Mouse (Mus musculus) kidney, postnatal 4 days (tissue): ENCODE measurements around the gene Manf.

Experiments
- DNase-seq, 2 experiments: peaks; one replicate each; pipeline ENCODE4 v3.0.0; 2021; ENCODE audit warnings: mixed read lengths in 2 of 2

Gene Manf

DNA sequence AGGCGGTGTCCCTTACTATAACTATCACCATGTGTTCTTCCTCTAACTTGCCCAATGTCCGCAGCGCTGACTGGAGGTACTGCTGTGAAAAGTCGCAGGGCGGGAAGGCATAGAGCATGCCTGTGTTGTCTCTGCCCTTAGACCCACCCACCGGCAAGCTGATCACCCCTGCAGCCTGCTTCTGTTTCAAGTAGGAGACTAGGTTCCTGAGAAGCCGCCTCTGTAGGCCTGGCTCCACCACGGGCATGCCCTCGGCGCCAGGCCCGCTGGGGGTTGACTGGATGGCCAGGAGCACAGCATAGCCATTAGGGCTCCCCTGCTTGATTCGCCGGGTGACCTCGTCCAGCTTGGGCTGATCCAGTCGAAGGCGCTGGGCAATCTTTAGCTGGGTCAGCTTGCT is 7.5 kb downstream of the Manf start:
- DNase-seq: peak; percentile 17 to 40

DNA sequence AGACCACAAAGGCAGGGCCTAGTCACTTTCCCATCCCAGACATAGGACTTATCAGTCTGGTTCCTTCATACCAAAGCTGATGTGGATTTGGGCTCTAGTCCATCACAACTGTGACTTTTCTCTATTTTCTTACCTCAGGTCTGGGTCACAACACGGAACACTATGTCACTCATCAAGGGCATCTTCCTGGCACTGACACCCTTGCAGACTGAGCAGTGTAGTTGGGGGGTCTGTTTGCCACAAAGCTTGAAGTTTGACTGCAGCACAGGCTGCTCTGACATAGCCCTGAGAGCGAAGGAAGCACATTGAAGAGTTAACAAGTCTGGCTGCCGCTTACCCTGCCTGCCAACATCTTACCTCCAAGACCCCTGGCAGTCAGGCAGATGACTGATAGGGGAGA is 8.7 kb downstream of the Manf start:
- DNase-seq: no peak

DNA sequence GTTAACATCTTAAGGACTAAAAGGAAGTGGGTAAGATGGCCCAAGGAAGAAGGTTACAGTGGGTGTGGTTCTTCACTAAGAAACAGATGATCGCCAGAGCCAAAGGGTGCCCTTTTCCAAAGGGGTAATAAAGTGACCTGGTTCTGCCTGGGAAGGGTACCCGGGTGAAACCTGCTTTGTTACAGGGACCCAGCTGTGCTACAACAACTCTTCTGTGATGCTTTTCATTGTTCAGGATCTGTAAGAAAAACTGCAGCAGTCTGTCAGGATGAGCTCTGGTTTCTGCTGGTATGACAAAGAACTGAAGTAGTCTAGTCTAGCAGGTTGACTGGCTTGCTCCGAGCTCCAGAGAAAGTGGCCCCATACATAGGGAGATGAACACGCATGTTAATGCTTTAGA is 9.6 kb downstream of the Manf start:
- no peak for DNase-seq

DNA sequence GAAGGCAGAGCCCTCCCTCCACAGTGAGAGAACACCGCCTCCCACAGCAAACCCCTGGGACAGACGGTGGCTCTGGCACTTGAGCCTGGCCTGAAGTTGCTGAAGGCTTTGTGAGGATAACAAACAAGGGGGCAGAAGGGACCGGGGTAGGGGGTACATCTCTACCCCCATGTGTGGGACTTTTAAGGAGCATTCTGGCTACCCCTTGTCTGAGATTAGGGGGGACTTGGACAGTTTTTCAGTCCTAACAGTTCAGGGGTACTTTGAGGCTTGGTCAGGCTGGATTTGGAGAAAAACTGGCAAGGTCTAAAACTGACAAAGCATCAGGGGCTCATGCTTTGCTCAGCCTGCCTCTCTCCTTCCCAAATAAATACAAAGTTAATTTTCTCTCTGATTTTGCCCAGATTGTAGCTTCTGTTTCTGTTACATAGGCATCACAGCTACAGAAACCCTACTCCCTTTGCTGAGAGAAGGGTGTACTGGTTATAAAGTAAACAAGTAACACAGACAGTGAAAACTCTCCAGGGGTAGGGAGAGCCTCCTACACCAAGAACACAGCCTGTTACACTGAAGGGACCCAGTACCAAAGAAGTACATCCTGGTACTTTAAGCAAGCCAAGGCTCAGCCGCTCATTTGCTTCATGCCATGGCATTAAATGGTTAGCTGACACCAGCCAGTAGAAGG is 10.6 kb downstream of the Manf start:
- no peak for DNase-seq

DNA sequence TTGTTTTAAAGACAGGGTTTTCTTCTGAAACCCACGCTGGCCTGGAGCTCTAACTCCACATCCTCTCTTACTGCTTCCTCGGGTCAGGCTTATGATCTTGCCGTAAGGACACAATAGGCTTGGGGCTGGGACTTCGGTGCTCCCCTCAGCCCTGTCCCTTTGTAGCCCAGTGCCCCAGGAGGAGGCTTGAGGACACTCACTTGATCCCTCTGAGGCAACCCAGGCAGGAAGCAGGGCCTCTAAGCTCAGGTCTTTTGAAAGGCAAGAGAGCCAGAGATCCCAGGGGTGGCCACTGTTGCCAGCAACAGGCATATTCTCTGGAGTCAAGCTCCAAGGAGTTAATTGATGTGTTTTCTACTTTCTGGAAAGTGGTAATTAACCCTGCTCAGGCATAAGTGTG is 12.3 kb downstream of the Manf start:
- DNase-seq: no peak

DNA sequence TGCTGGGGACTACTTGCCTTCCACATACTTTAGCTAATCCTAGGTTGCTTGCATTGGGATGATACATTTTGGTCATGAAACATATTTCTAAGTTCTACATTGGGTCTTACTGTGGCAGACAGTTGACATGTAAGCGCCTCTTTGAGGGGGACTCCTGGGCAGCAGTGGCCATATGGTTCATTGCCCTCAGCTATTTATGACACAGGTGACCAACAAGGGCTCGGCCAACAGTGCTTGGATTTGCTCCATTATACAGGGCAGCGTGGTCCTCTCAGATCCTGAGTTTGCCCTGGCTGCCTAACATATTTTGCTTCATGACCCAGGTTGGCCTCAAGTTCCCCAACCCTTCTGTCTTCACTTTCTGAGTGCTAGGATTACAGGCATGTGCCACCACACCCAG is 15.1 kb downstream of the Manf start:
- no peak for DNase-seq

DNA sequence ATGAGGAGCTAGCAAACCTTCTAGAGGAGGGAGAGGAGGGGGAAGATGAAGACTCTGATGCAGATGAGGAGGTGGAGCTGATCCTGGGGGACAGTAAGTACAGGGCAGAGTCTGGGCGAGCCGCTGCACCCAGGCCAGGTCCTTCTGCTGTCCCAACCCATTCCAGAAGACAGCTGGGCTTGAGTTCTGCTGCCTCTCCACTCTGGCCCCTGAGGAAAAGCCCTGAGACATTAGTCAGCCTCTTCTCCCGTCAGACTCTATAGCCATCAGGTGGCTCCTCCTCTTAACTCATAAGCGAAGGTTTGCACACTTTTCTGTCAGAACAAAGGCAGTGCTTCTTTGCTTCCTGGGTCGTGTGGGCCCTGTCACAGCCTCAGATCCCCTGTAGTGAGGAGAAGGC is 17.6 kb downstream of the Manf start:
- DNase-seq: no peak

DNA sequence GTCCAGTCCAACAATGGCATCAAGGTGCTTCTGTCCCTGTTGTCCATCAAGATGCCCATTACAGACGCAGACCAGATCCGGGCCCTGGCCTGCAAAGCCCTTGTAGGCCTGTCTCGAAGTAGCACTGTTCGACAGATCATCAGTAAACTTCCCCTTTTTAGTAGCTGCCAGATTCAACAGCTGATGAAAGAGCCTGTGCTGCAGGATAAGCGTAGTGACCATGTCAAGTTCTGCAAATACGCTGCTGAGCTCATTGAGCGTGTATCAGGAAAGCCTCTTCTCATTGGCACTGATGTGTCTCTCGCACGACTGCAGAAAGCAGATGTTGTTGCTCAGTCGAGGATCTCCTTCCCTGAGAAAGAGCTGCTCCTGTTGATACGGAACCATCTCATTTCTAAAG is 33.7 kb downstream of the Manf start:
- DNase-seq: no peak

DNA sequence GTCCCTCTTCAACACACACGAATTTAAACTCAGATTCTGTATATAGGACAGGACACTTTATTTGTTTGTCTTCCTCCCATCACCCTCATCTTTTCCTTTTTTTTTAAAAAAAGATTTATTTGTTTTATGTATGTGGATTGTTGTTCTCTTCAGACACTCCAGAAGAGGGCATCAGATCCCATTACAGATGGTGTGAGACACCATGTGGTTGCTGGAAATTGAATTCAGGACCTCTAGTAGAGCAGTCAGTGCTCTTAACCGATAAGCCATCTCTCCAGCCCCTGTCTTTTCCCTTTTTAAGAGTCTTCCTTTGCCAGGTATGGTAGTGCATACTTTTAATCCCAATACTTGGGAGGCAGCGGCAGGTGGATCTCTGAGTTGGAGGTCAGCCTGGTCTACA is 35.1 kb downstream of the Manf start:
- no peak for DNase-seq

DNA sequence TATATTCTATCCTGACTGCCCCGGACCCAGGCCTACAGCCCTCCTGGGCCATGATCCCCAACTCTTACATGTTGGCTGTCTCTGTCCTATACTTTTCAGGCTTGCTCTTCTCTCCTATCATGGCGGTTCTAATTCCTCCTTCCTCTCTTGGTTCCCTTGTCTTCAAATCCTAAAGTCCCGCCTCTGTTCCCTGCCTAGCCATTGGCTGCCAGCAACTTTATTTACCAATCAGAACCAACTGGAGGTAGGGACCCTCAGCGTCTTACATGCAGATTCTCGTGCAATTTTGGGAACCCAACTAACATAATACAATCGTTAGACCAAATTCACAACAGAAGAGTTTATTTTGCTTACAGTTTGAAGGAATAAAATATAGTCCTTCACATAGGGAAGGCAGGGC is 49.0 kb downstream of the Manf start:
- no peak for DNase-seq

DNA sequence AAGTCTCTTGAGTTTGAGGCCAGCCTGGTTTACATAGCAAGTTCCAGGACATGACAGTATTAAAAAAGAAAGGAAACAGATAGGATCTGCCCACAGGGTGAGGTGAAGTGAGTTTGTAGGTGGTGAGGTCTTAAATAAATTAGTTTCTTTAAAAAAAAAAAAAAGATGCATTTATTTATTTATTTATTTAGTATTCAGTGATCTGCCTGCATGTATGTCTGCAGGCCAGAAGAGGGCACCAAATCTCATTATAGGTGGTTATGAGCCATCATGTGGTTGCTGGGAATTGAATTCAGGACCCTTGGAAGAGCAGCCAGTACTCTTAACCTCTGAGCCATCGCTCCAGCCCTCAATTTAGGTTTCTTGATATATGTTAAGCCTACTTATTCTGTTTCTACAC is 51.2 kb downstream of the Manf start:
- DNase-seq: no peak

DNA sequence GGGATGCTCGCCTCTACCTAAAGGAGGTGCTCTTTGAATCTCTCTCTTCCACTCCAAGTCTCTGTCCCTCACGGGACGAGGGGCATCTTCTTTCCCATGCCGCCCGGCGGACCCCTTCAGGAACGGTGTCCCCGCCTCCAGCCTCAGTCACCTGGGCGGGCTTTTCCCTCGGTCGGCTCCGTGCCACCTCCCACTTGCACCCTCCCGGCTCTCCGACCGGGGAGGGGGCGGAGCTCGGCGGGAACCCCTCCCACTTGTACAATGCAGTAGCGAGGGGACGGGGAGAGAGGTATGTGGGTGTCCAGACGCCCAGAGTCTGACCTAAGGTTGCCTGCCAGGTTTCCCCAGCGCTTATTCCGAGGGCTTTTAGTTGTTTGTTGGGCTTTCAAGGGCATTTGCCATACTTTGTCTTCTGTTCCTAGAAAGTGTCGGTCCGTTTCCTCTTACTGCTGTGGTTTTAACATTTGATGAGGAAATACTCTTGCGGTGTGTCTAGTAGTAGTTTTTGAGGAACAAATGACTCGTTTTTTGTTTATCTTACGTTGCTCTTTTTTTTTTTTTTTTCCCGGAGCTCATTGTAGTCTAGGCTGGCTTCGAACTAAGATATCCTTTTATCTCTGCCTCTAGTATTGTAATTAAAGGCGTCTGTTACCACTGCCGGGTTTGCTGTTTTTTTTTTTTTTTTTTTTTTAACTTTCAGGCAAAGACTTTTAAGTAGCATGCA is 69.2 kb downstream of the Manf start:
- peak; percentile 92 to 95 for DNase-seq

DNA sequence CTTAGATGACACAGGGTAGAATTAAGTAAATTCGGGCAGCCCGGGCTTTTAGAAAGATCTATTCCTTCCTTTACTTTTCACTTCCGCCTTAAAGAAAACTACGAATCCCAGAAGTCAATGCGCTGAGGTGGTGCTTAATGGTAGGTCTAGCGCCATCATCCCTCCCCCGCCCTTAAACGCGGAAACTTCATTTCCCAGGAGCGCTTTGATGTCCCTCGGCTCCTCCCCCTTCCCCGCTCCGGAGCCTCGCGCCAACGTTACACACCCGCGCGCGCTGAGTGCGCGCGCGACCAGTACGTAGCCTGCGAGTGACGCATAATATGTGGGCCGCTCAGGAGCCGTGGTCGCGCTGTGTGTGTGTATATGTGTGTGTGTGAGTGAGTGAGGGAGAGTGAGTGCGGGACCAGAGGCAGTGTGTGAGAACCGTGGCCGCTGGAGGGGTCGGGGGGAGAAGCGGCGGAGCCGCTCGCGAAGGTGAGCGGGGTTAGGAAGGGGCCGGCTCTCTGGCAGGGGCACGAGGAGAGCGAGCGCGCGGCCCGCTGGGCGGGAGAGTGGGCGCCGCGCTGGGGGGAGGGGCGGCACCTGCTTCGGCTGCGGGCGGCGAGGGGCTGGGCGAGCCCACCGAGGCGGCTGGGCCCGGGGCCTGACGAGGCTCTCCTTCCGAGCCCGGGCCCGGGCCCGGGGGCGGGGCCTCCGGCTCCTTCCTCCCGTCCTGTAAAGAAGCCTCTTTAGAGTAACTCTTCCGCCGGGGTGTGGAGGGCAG is 70.0 kb downstream of the Manf start, which contains the start of gene Dcaf1:
Gene Dcaf1 (plus strand): TSS at position 257 of the 763 bp plus-strand sequence.
- DNase-seq: peak; percentile 93 to 97

DNA sequence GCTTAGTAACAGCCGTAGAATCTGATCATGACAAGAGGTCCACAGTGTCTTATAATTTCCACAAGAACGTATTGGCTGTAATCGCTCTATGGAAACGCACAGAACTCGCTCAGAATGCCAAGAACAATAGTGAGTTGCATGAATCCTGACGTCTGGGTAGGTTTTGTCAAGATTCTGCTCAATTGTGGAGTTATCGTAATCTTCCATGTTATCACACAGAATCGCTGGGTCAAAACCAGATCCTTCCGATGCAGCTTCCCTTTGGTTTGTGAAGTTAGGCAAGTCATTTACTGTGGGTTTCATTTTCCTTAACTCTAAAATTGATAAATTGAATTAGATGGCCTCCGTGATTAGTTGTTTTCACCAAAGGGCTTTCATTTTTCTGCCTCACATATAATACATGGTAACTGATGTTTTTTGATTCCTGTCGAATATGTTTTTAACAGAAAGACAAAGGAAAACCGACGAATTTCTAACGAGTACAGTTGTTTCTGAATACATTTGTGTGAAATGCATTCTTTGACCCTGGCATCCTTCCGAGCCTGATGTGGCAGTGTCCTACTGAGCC is 70.6 kb downstream of the Manf start:
- peak in 1 of 2 experiments; percentile 6 for DNase-seq

DNA sequence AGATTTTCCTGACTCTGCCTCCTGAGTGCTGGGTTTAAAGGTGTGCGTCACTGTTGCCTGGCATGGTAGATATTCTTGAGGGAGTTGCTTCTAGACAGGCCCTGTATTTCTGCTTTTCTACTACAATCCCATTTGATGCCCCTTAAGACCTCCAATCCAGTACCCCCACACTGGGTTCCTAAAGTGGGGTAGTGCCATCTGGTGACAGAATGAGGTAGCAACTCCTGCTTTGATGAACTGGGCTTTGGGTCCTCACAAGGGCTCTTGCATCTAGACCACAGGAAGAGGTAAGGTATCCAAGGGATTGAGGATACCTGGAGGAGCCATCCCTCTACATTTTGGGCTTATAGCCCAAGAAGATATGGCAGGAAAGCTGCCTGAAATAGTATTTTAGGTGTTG is 72.6 kb downstream of the Manf start:
- DNase-seq: peak; percentile 28 to 30

DNA sequence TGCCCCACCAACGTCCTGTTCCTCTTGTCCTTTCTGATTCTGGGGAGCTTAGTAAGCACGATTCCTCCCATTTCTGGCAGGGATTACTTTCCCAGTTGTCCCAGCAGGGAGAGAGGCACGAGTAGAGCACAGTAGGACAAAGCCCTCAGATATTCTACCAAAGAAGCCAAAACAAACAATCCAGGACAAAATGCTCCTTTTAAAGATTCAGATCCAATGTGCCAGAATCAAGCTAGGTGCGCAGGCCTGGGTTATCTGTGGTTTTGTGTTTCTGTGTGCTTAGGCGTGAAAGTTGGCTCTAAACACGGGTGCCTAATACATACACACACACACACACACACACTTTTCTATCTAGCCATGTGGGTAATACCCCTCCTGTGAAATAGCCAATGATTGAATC is 73.6 kb downstream of the Manf start:
- DNase-seq: no peak

DNA sequence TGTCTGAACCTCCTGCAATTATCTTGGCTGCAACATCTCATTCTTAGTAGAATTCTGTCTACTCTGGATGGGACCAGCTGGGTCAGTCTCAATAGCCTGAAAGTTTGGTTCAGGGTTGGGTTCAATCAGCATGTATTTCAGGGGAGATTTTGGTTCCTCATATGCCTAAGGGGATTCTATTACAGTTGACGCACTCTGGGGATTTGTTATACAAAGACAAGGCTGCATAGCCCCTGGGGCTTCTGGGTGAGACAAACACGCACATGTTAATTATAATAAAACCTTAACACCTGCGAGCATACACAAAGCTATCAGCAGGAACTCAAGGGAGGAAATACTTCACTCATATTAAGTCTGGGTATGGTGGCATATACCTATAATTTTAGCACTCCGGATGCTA is 85.3 kb downstream of the Manf start:
- no peak for DNase-seq

DNA sequence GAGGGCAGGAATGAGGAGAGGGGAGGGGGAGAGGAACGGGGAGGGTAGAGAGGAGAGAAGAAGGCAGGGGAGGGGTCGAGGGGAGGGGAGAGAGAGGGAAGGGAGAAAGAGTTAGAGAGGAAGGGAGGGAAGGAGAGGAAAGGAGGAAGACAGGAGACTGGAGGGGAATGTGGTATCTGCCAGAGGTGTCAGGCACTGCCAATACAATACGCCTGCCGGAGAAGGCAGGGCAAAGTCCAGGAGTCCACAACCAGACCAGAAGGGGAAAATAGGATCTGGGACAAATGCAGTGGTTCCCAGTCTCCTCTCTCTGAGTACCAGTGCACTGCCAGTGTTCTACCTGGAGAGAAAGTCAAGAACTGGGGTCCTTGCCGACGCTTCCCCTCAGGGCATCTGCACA is 100.9 kb downstream of the Manf start:
- DNase-seq: peak in 1 of 2 experiments; percentile 21

DNA sequence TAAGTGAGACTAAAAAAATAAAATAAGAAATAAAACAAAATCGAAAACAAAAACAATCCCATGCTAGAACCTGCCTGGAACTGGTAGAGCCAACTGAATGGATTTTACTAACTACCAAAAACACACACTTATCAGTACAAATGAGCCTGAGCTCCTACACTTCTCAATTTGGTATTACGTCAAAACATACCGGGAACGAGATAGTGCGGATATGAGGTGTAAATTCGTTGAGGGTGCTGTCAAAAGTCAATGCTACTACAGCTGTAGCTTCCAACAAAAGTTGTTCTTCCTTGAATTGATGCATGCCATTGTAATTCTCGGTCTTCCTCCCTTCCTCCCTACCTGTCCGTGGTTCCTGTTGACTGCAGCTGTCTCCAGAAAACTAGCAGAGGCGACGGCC is 102.4 kb downstream of the Manf start:
- DNase-seq: peak in 1 of 2 experiments; percentile 19

DNA sequence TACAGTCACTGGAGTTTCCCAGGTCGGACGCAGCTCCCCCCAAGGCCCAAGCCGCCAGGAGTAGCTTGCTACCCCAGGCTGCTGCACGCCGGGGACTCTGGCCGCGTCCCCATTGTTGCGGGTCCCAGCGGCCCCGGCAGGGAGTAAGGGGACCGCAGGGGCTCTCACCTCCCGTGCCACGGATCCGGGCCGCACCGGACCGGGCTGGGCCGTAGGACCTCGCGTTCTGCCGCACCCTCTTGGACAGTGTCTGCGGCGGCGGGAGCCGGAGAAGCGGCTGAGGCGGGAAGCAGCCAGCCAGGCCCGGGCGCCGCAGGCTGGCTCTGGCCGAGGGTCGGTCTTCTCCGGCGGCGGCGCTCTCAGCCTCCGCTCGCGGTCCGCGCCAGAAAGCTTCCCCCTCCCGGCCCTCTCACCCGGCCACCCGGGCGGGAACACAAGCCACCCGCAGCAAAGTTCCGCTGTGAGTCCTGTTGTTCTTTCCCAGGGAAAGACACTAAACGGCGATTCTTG is 102.9 kb downstream of the Manf start, which contains the start of gene Rad54l2:
Gene Rad54l2 (minus strand): TSS at position 383 of the 510 bp plus-strand sequence.
- DNase-seq: peak; percentile 92 to 94
